Mouse (Mus musculus) C2C12 (cell line): ENCODE data around the gene Megf8.

Source experiments
- CTCF ChIP-seq: IDR thresholded peaks from one replicate; pipeline ENCODE4 v1.5.1; 2011; ENCODE audit not compliant: control insufficient read depth, insufficient read depth, insufficient read length
- FOSL1 ChIP-seq: IDR thresholded peaks from one replicate; pipeline ENCODE4 v1.8.0; 2011; ENCODE audit warnings: mild to moderate bottlenecking, low read length; ENCODE audit not compliant: poor library complexity, insufficient read depth, severe bottlenecking
- MYOG ChIP-seq: IDR thresholded peaks from one replicate; pipeline ENCODE4 v1.6.1; 2011; ENCODE audit not compliant: control insufficient read depth, insufficient read length; ENCODE audit errors: extremely low read depth

GRCm38 (mm10) chr7:25285511-25286238 is 31.3 kb upstream of the Megf8 start:
- TF ChIP-seq CTCF (no peak), MYOG (no peak), FOSL1 (no peak)
